Mouse (Mus musculus): ENCODE measurements around the gene Stam. TPM values are rescaled to one million over a fixed set of nuclear protein-coding genes. Genes with fewer than 3 reads are reported as not detected.

Stam gene
- polyA plus RNA-seq, 1 experiment from 2014 or later = 50.0 TPM

GRCm38 (mm10) chr2:14159756-14160155, 85.9 kb downstream of the Stam start:
- Histone ChIP-seq H3K4me2 (no peak overlapping the region), H3K4me3 (no peak overlapping the region), H3K27ac (no peak overlapping the region), H3K36me3 (no peaks in the 10 kb centered on the region), H3K27me3 (no peaks in the 10 kb centered on the region), H3K4me1 (replicated peaks) (peaks cover 6% of the 10 kb centered on the region), H3K9ac (no peak overlapping the region), H3K9me3 (replicated peaks) (no peaks in the 10 kb centered on the region)
- no peak; the same call in 1 of the 2 replicates for ATAC-seq (replicated peaks; ENCODE audit: insufficient number of reproducible peaks, insufficient read depth, low FRiP score, low read depth)
- WGBS = 76% methylated on average over 2 of the region's 2 CpGs

GRCm38 (mm10) chr2:14164459-14165030, 90.6 kb downstream of the Stam start:
- H3K9ac ChIP-seq = no peak overlapping the region
- WGBS = 50% methylated on average over 5 of the region's 5 CpGs
- peaks cover 12% of the 10 kb centered on the region for H3K4me1 ChIP-seq (replicated peaks)
- peak overlapping the region; percentile 28 for H3K27ac ChIP-seq
- no peaks in the 10 kb centered on the region for H3K9me3 ChIP-seq (replicated peaks)
- H3K4me3 ChIP-seq = no peak overlapping the region
- no peak overlapping the region for H3K4me2 ChIP-seq
- no peak for ATAC-seq (replicated peaks; ENCODE audit: insufficient number of reproducible peaks, insufficient read depth, low FRiP score, low read depth)
- H3K27me3 ChIP-seq = no peaks in the 10 kb centered on the region
- H3K36me3 ChIP-seq = no peaks in the 10 kb centered on the region

- Histone ChIP-seq H3K9ac (no peak overlapping the region), H3K36me3 (no peaks in the 10 kb centered on the region), H3K4me2 (no peak overlapping the region), H3K27ac (peak overlapping the region; percentile 28), H3K4me3 (no peak overlapping the region), H3K27me3 (no peaks in the 10 kb centered on the region), H3K4me1 (replicated peaks) (peaks cover 11% of the 10 kb centered on the region), H3K9me3 (replicated peaks) (no peaks in the 10 kb centered on the region)
- ATAC-seq (replicated peaks; ENCODE audit: insufficient number of reproducible peaks, insufficient read depth, low FRiP score, low read depth) = no peak
- 45% methylated on average over 2 of the region's 2 CpGs for WGBS
Measured at GRCm38 (mm10) chr2:14165066-14165465, 91.2 kb downstream of the Stam start.

GRCm38 (mm10) chr2:14165618-14166344, 91.9 kb downstream of the Stam start:
- Histone ChIP-seq H3K4me1 (replicated peaks) (peaks cover 11% of the 10 kb centered on the region), H3K4me2 (no peak overlapping the region), H3K27me3 (no peaks in the 10 kb centered on the region), H3K27ac (peak overlapping the region; percentile 28; the same call in 1 of the 2 replicates), H3K4me3 (no peak overlapping the region), H3K9ac (no peak overlapping the region), H3K36me3 (no peaks in the 10 kb centered on the region), H3K9me3 (replicated peaks) (no peaks in the 10 kb centered on the region)
- 57% methylated on average over 3 of the region's 3 CpGs for WGBS
- peak; percentile 80 for ATAC-seq (replicated peaks; ENCODE audit: insufficient number of reproducible peaks, insufficient read depth, low FRiP score, low read depth)

GRCm38 (mm10) chr2:14167721-14168120, 93.8 kb downstream of the Stam start:
- ATAC-seq (replicated peaks; ENCODE audit: insufficient number of reproducible peaks, insufficient read depth, low FRiP score, low read depth) = no peak
- Histone ChIP-seq H3K27me3 (no peaks in the 10 kb centered on the region), H3K9me3 (replicated peaks) (no peaks in the 10 kb centered on the region), H3K4me3 (no peak overlapping the region), H3K36me3 (no peaks in the 10 kb centered on the region), H3K9ac (no peak overlapping the region), H3K4me1 (replicated peaks) (peaks cover 11% of the 10 kb centered on the region), H3K4me2 (no peak overlapping the region), H3K27ac (no peak overlapping the region)

DNA sequence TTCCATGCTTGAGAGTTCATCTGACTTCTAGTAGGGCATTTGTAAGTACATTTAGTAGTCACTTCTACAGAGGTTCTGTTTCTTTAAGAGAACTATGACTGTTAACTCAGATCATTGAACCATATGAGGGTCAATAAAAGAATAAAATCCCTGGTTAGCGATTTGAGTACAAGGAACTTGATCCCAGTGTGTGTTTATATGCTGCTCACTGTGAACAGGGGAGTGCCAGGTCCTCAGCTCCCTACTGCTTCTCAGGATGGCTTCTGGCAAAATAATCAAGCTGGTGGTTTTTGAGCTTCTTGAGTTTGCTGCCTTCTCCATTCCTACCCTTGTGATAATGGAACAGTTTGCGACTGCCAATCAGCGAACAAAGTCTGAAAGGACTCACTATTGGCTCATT, 100.4 kb downstream of the Stam start, which contains the start of gene Tmem236:
Gene Tmem236, plus strand, starts transcription at position 190 of the 400 bp plus-strand sequence.
- WGBS = 78% methylated on average over 3 of the region's 3 CpGs
- no peaks in the 10 kb centered on the region for H3K36me3 ChIP-seq
- no peak within 1 kb of the TSS for H3K9ac ChIP-seq
- H3K4me2 ChIP-seq = no peak within 1 kb of the TSS
- H3K9me3 ChIP-seq (replicated peaks) = no peaks in the 10 kb centered on the region
- H3K4me3 ChIP-seq = no peak within 1 kb of the TSS
- no peaks in the 10 kb centered on the region for H3K4me1 ChIP-seq (replicated peaks)
- H3K27me3 ChIP-seq = no peaks in the 10 kb centered on the region
- no peak within 1 kb of the TSS for H3K27ac ChIP-seq
- no peak for ATAC-seq (replicated peaks; ENCODE audit: insufficient number of reproducible peaks, insufficient read depth, low FRiP score, low read depth)

- Histone ChIP-seq H3K4me2 (no peak overlapping the region), H3K27ac (no peak overlapping the region), H3K4me3 (no peak overlapping the region), H3K9ac (no peak overlapping the region), H3K4me1 (replicated peaks) (no peaks in the 10 kb centered on the region), H3K27me3 (no peaks in the 10 kb centered on the region), H3K9me3 (replicated peaks) (no peaks in the 10 kb centered on the region), H3K36me3 (no peaks in the 10 kb centered on the region)
- no peak for ATAC-seq (replicated peaks; ENCODE audit: insufficient number of reproducible peaks, insufficient read depth, low FRiP score, low read depth)
- WGBS = 55% methylated on average over 2 of the region's 2 CpGs
Measured at GRCm38 (mm10) chr2:14176460-14177193, 102.7 kb downstream of the Stam start.

GRCm38 (mm10) chr2:14184375-14184774, 110.5 kb downstream of the Stam start:
- Histone ChIP-seq H3K4me2 (no peak overlapping the region), H3K27me3 (no peaks in the 10 kb centered on the region), H3K36me3 (no peaks in the 10 kb centered on the region), H3K4me3 (no peak overlapping the region), H3K9ac (no peak overlapping the region), H3K9me3 (replicated peaks) (no peaks in the 10 kb centered on the region), H3K27ac (no peak overlapping the region), H3K4me1 (replicated peaks) (no peaks in the 10 kb centered on the region)
- no peak for ATAC-seq (replicated peaks; ENCODE audit: insufficient number of reproducible peaks, insufficient read depth, low FRiP score, low read depth)

DNA sequence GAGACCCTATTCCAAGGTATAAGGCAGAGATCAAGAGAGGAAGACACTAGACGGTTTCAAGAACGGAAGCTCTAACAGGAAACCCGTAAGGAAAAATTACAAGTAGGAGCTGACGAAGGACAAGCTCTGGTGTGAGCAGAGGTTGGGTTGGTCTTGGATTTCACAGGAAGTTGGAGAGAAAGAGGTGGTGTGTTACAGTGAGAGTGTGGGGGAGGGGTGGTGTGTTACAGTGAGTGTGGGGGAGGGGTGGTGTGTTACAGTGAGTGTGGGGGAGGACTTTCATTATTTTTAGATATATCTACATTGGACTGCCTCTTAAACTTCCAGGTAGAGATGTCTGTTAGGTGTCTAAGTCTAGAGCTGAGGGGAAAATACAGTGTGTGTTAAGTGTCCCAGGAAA, 116.8 kb downstream of the Stam start:
- H3K4me2 ChIP-seq = no peak overlapping the region
- no peaks in the 10 kb centered on the region for H3K4me1 ChIP-seq (replicated peaks)
- no peaks in the 10 kb centered on the region for H3K36me3 ChIP-seq
- H3K9me3 ChIP-seq (replicated peaks) = no peaks in the 10 kb centered on the region
- H3K4me3 ChIP-seq = no peak overlapping the region
- no peak for ATAC-seq (replicated peaks; ENCODE audit: insufficient number of reproducible peaks, insufficient read depth, low FRiP score, low read depth)
- H3K27me3 ChIP-seq = no peaks in the 10 kb centered on the region
- WGBS = 39% methylated on average over 4 of the region's 4 CpGs
- H3K27ac ChIP-seq = no peak overlapping the region
- no peak overlapping the region for H3K9ac ChIP-seq

DNA sequence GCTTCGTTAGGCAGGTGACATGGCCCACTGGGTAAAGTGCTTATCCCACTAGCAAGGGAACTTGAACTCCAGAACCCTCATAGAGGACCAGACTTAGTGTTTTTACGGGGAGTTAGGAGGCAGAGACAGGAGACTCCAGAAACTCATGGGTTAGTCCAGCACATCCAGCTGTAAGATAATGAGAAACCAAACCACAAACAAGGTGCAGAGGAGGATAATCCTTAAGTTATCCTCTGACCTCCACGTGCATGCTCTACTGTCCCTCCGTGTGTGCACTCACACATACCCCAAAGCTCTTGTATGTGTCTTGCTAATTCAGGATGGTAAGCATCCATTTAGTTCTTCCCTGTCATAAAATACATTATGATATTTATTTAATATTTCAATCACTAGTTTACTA, 117.7 kb downstream of the Stam start:
- 81% methylated on average over 4 of the region's 4 CpGs for WGBS
- ATAC-seq (replicated peaks; ENCODE audit: insufficient number of reproducible peaks, insufficient read depth, low FRiP score, low read depth) = no peak
- Histone ChIP-seq H3K9ac (no peak overlapping the region), H3K9me3 (replicated peaks) (no peaks in the 10 kb centered on the region), H3K36me3 (no peaks in the 10 kb centered on the region), H3K27ac (no peak overlapping the region), H3K4me2 (no peak overlapping the region), H3K27me3 (no peaks in the 10 kb centered on the region), H3K4me1 (replicated peaks) (no peaks in the 10 kb centered on the region), H3K4me3 (no peak overlapping the region)

GRCm38 (mm10) chr2:14192046-14192445, 118.1 kb downstream of the Stam start:
- 81% methylated on average over 6 of the region's 6 CpGs for WGBS
- ATAC-seq (replicated peaks; ENCODE audit: insufficient number of reproducible peaks, insufficient read depth, low FRiP score, low read depth) = no peak
- H3K9ac ChIP-seq = no peak overlapping the region

More at GRCm38 (mm10) chr2:14192046-14192445, 118.1 kb downstream of the Stam start:
- H3K4me3 ChIP-seq = no peak overlapping the region
- H3K9me3 ChIP-seq (replicated peaks) = no peaks in the 10 kb centered on the region
- H3K36me3 ChIP-seq = no peaks in the 10 kb centered on the region
- no peak overlapping the region for H3K4me2 ChIP-seq
- H3K27ac ChIP-seq = no peak overlapping the region
- no peaks in the 10 kb centered on the region for H3K4me1 ChIP-seq (replicated peaks)
- H3K27me3 ChIP-seq = no peaks in the 10 kb centered on the region
